Mouse (Mus musculus) heart, adult 2 months (tissue): ENCODE measurements around the gene Arpc1a. TPM values are rescaled to one million over a fixed set of nuclear protein-coding genes. Genes with fewer than 3 reads are reported as not detected.

ENCODE experiments used
- DNase-seq, 2 experiments: peaks; one replicate each; pipeline ENCODE4 v3.0.0; 2021
- H3K27ac ChIP-seq: fragments of 200-600 bp; 2 replicates; pipeline ENCODE4 v1.8.1; 2022
- H3K27me3 ChIP-seq: fragments of 200-500 bp; 2 replicates; pipeline ENCODE4 v1.6.1; 2012; ENCODE audit warnings: mild to moderate bottlenecking, low read length, inconsistent platforms, mixed read lengths; ENCODE audit not compliant: control insufficient read depth, insufficient read depth
- H3K36me3 ChIP-seq: fragments of 200-500 bp; 2 replicates; pipeline ENCODE4 v1.6.1; 2012; ENCODE audit warnings: low read length, inconsistent platforms; ENCODE audit not compliant: control insufficient read depth, insufficient read depth
- H3K4me1 ChIP-seq: fragments of 200-500 bp; 2 replicates; pipeline ENCODE4 v1.6.1; 2011; ENCODE audit warnings: low read length; ENCODE audit not compliant: control insufficient read depth, insufficient read depth
- H3K4me3 ChIP-seq: fragments of 200-600 bp; 2 replicates; pipeline ENCODE4 v1.8.1; 2022
- H3K79me2 ChIP-seq: fragments of 200-500 bp; replicated peaks from 2 replicates; pipeline ENCODE4 v1.6.1; 2012; ENCODE audit warnings: mild to moderate bottlenecking, inconsistent platforms, low read length, moderate library complexity, mixed read lengths; ENCODE audit not compliant: control insufficient read depth, insufficient read depth
- H3K9ac ChIP-seq: fragments of 200-500 bp; 2 replicates; pipeline ENCODE4 v1.6.1; 2012; ENCODE audit warnings: low read depth, mild to moderate bottlenecking, control low read depth, inconsistent platforms, low read length, mixed read lengths
- CTCF ChIP-seq: fragments of 200-600 bp; IDR thresholded peaks from 2 replicates; pipeline ENCODE4 v1.8.1; 2022; ENCODE audit warnings: antibody characterized with exemption, mild to moderate bottlenecking, moderate library complexity
- EP300 ChIP-seq: fragments of 200-500 bp; IDR thresholded peaks from 2 replicates; pipeline ENCODE4 v1.6.1; 2011; ENCODE audit warnings: low read depth, low read length, control low read depth; ENCODE audit not compliant: insufficient read depth
- POLR2A ChIP-seq: fragments of 200-500 bp; IDR thresholded peaks from 2 replicates; pipeline ENCODE4 v1.6.1; 2011; ENCODE audit warnings: mild to moderate bottlenecking, low read depth, low read length, control low read depth; ENCODE audit not compliant: insufficient read depth
- WGBS: fragments of 180-500 bp; shearing (Covaris S2); methylation state at CpG from one replicate; pipeline ENCODE4 v1.1.7; 2018; 5-methylcytosine and 5-hydroxymethylcytosine counted together
- intact Hi-C: fragments of 180-260 bp; cut with DNase I; formaldehyde crosslinking; loops from one replicate; pipeline ENCODE4 v1.15.1; 2025
- polyA plus RNA-seq: library from polyadenylated mRNA; depleted of rRNA; stranded (reverse); fragments of >200 nt; gene quantifications from 2 replicates; pipeline ENCODE4 v1.2.3, GENCODE M21; 2012
- total RNA-seq, 2 experiments: library from RNA; stranded (reverse); gene quantifications; 2 replicates each; pipeline ENCODE4 v1.2.3; 2021

Gene Arpc1a
- total and polyA plus RNA-seq, 3 experiments, result 60.4 to 67.8 (median 64.4) TPM

DNA sequence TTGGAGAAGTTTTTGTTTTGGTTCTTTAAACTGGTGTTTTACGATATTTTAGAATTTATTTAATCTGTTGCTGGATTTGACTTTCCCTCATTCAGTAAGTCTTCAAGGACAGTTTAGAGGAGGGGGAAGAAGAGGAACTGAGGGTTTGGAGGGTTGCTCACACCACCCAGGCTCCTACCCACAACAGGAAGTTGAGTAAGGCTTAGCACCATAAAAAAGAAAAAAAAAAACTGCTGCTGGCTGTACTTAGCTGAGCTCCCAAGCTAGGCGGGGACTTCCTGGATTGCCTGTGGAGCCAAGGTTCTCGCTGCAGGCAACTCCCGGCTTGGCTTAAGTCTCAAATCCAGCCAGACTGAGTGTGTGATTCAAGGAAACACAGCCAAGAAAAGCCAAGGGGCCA lies 32.7 kb downstream of the Arpc1a start:
- peaks cover 21% of the 10 kb centered on the region for H3K4me1 ChIP-seq
- H3K4me3 ChIP-seq, result peak overlapping the region; percentile 40
- no peaks in the 10 kb centered on the region for H3K79me2 ChIP-seq
- intact Hi-C loops, result loop anchor here (2.0 kb wide), 2 partner anchors 24 to 32 kb away; partner anchors contain the start of genes Bud31, Kpna7 and Pdap1
- H3K27me3 ChIP-seq, result no peaks in the 10 kb centered on the region; the same call in 1 of the 2 replicates
- TF ChIP-seq POLR2A (peak; percentile 60; the same call in 1 of the 2 replicates), EP300 (peak; percentile 70; the same call in 1 of the 2 replicates), CTCF (no peak)
- peak overlapping the region; percentile 94 for H3K27ac ChIP-seq
- DNase-seq, result peak; percentile 65 to 87
- H3K9ac ChIP-seq, result peak overlapping the region; percentile 45; the same call in 1 of the 2 replicates
- no peaks in the 10 kb centered on the region for H3K36me3 ChIP-seq
- 28% methylated on average over 4 of the region's 4 CpGs for WGBS

DNA sequence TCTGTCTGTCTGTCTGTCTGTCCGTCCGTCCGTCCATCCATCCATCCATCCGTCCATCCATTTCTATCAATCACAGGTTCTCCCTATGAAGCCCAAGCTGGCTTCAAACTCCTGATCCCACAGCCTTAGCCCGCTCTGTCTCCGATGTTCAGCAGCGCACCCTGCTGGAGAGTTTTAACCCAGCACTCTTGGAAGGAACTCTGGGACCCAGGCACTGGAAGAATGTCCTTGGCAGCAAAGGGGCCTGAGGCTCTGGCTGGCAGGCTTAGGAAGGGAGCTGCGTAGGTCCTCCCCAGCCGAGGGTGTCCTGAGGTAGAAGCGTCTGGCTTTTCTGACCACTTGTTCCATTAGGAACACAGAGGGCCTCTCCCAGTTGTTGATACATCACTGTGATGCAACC lies 33.3 kb downstream of the Arpc1a start:
- intact Hi-C loops, result loop anchor here (2.0 kb wide), 2 partner anchors 24 to 32 kb away; partner anchors contain the start of genes Bud31, Kpna7 and Pdap1
- peak overlapping the region; percentile 10 for H3K9ac ChIP-seq
- H3K4me1 ChIP-seq, result peaks cover 24% of the 10 kb centered on the region
- TF ChIP-seq CTCF (peak; percentile 81), EP300 (no peak), POLR2A (no peak)
- peak; percentile 77 to 81 for DNase-seq
- H3K79me2 ChIP-seq, result no peaks in the 10 kb centered on the region
- no peaks in the 10 kb centered on the region for H3K36me3 ChIP-seq
- peak overlapping the region; percentile 17; the same call in 1 of the 2 replicates for H3K4me3 ChIP-seq
- WGBS, result 23% methylated on average over 10 of the region's 10 CpGs
- H3K27ac ChIP-seq, result peak overlapping the region; percentile 94
- no peaks in the 10 kb centered on the region; the same call in 1 of the 2 replicates for H3K27me3 ChIP-seq

DNA sequence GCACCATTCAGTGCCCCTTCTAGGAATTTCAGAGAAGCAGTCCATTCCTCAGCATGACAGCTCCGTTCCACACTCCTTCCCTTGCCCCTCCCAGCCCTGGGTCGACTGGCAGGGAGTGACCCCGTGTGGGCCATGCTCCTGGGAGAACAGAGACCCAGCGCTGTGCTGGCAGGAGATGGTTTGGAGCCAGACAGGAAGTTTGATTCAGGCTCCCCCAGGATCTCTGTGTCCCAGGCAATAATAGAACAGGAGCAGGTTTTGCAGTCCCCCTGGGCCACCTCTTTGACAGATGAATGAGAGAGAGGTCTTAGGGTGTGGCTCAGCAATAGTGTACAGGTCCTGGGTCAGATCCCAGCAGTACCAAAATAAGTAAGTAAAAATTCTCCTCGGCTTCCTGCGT lies 34.4 kb downstream of the Arpc1a start:
- TF ChIP-seq POLR2A (no peak), EP300 (0 out of 2 replicates have a peak, but pooled peaks have one; percentile 27)
- Histone ChIP-seq H3K9ac (no peak overlapping the region), H3K27me3 (no peaks in the 10 kb centered on the region; the same call in 1 of the 2 replicates), H3K79me2 (0 out of 2 replicates have a peak, but pooled peaks cover 1% of the 10 kb centered on the region), H3K4me1 (peaks cover 24% of the 10 kb centered on the region), H3K36me3 (no peaks in the 10 kb centered on the region), H3K4me3 (no peak overlapping the region), H3K27ac (peak overlapping the region; percentile 94)
- no peak for DNase-seq
- WGBS, result 31% methylated on average over 6 of the region's 6 CpGs
- intact Hi-C loops, result no loop called here

DNA sequence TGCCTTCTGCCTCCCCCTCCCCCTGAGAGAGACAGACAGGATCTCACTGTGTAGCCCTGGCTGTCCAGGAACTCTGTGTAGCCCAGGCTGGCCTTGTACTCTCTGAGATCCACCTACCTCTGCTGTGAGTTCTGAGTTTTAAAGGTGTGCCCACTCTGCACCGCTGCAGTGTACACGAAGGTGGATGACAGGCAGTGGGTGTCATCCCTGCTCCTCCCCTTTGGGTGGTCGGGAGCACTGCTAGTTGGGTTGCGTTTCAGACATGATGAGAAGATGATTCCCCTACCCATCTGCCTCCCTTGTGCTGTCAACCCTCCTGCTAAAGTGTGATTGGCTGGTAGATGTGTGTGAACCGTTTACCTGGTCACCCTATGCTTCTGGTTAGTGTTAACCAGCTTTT lies 34.8 kb downstream of the Arpc1a start:
- TF ChIP-seq CTCF (no peak), POLR2A (no peak), EP300 (no peak)
- Histone ChIP-seq H3K4me3 (no peak overlapping the region), H3K9ac (no peak overlapping the region), H3K27ac (peak overlapping the region; percentile 50), H3K27me3 (no peaks in the 10 kb centered on the region; the same call in 1 of the 2 replicates), H3K4me1 (peaks cover 24% of the 10 kb centered on the region), H3K79me2 (0 out of 2 replicates have a peak, but pooled peaks cover 1% of the 10 kb centered on the region), H3K36me3 (no peaks in the 10 kb centered on the region)
- no peak for DNase-seq
- 90% methylated on average over 5 of the region's 5 CpGs for WGBS
- intact Hi-C loops, result no loop called here

DNA sequence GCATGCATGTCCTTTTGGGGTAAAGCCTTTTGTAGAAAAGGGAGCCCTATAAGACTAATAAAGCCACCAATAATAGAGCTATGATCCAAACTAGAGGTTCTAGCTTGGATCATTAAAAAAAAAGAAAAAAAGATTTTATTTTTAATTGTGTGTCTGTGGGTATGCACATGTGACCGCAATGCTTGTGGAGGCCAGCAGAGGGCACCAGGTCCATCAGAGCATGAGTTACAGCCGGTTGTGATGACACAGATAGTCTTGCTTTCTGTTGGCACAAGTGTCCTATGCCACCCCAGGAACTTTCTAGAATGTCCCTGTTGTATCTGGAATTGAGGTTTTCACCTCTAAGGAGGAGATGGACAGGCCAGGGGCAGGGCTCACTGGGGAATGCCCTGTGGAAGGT lies 35.8 kb downstream of the Arpc1a start:
- no peak for TF ChIP-seq POLR2A
- peak; percentile 63 for TF ChIP-seq CTCF
- Histone ChIP-seq H3K27me3 (no peaks in the 10 kb centered on the region), H3K36me3 (no peaks in the 10 kb centered on the region), H3K27ac (no peak overlapping the region), H3K79me2 (0 out of 2 replicates have a peak, but pooled peaks cover 1% of the 10 kb centered on the region), H3K9ac (no peak overlapping the region), H3K4me1 (peaks cover 24% of the 10 kb centered on the region), H3K4me3 (no peak overlapping the region)
- DNase-seq, result no peak
- whole genome bisulfite sequencing, result 90% methylated on average over 2 of the region's 2 CpGs
- intact Hi-C loops, result no loop called here

DNA sequence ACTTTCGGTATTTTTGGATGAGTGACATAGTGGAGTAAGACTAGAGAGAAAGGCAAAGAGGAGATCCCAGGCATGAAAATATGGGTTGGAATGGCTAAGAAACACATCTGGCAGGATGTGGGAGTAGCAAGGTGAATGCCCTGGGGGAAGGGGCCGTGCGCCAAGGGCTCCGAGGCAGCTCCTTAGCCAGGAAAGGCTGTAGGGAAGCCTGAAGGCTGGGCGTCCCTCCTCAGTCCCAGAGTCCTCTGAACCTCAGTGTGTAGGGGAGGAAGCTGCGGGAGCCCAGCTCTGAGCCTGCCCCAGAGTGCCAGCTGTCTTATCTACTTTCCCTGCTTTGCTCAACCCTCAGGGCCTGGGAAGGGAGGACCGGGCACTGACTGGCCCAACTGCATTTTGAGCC lies 37.3 kb downstream of the Arpc1a start:
- intact Hi-C loops, result no loop called here
- WGBS, result 29% methylated on average over 7 of the region's 7 CpGs
- Histone ChIP-seq H3K9ac (peak overlapping the region; percentile 2; the same call in 1 of the 2 replicates), H3K36me3 (no peaks in the 10 kb centered on the region), H3K4me1 (peaks cover 24% of the 10 kb centered on the region), H3K27ac (peak overlapping the region; percentile 9; the same call in 1 of the 2 replicates), H3K27me3 (no peaks in the 10 kb centered on the region), H3K4me3 (no peak overlapping the region), H3K79me2 (0 out of 2 replicates have a peak, but pooled peaks cover 1% of the 10 kb centered on the region)
- TF ChIP-seq POLR2A (no peak), CTCF (no peak), EP300 (no peak)
- no peak for DNase-seq
